Mouse (Mus musculus) central nervous system, embryonic 14 days (tissue): ENCODE measurements around the gene Gm29609. TPM values are rescaled to one million over a fixed set of nuclear protein-coding genes. Genes with fewer than 3 reads are reported as not detected.

ENCODE experiments used
- polyA plus RNA-seq: library from polyadenylated mRNA; depleted of rRNA; stranded (reverse); fragments of >200 nt; gene quantifications from 2 replicates; pipeline ENCODE4 v1.2.3, GENCODE M21; 2012; rRNA removed

The Gm29609 gene
- 3.4 TPM in 2 replicates for polyA plus RNA-seq

DNA sequence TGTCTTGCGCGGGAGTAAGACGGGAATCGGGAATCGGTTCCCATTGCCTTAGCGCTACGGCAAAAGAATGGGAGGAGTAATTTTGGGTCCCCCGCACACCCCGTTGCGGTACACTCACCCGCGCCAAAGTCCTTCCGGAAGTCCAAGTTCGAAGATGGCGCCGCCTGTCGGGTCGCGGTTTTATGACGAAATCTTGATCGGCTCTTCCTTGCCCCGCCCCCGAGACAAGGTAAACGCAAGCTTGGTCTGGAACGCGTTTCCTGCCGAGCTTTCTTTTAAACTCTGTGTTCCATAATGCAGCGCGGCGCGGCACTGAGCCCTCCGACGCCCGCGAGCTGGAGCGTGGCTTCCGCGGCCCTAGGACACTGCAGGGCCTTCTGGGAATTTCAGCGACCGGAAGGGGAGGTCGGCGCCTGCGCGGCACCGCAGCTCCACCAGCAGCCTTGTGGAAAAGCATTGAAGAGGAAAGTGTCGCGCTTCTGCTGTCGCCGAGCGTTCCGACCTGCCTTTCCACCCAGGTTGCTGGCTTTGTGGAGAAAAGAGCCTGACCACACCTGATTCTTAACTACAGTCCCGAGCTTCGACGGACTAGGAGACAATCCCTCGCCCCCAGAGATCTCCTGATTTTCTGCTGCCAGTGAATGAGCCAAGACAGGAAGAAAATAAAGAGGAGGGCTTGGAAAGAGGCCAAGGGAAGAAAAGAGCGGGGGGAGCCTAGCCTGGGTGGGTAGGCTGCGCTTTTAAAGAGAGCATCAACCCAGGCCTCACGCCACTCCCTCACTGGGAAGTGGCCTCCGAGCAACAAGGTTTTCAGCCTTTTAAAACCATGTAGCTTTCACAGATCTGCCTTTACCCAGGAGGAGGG lies at the start of gene Gm29609, which contains the start of gene Gtf3c2:
Gene Gm29609 (minus strand): TSS at position 146 of the 865 bp plus-strand sequence.
Gene Gtf3c2 (minus strand): TSS at position 379 of the 865 bp plus-strand sequence.

DNA sequence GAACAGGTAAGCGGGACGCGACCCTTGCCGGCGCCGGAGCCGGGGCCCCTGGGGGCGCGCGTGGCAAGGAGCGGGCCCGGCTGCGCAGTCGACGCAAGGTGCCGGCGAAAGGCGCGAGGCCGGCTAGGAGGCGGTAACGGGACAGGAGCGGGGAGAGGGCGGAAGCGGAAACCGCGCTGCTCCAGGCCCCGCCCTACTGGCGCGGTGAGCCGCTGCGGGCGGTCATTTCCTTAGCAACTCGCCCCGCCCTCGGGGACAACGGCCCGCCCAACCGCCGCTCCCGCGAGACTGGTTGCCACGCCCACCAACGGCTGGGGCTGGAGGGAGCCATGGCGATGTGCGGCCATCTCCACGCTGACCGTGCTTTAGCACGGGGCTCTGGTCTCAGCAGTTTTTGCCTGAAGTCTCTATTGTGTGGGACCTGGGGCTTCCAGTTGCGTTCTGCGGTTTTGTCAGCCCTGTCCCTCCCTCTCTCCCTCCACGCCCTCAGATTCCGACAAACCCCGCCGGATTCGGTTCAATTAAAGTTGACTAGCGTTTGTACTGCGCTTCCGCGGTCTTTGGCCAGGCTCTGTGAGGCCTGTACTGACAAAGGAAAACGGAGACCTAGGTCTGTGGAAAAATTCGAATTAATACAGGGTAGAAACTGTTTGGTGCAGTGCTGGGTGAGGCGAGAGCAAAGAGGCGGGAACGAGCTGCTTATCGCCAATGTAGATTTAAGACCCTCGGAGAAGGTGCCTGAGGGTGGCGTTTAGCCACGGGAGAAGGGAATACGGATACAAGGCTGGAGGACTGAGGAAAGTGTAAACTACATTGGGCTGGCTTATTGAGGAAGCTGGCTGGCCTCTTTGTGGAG lies 41.0 kb upstream of the Gm29609 start, which contains the start of gene Ppm1g:
Gene Ppm1g (minus strand): TSS at position 240 of the 856 bp plus-strand sequence.

DNA sequence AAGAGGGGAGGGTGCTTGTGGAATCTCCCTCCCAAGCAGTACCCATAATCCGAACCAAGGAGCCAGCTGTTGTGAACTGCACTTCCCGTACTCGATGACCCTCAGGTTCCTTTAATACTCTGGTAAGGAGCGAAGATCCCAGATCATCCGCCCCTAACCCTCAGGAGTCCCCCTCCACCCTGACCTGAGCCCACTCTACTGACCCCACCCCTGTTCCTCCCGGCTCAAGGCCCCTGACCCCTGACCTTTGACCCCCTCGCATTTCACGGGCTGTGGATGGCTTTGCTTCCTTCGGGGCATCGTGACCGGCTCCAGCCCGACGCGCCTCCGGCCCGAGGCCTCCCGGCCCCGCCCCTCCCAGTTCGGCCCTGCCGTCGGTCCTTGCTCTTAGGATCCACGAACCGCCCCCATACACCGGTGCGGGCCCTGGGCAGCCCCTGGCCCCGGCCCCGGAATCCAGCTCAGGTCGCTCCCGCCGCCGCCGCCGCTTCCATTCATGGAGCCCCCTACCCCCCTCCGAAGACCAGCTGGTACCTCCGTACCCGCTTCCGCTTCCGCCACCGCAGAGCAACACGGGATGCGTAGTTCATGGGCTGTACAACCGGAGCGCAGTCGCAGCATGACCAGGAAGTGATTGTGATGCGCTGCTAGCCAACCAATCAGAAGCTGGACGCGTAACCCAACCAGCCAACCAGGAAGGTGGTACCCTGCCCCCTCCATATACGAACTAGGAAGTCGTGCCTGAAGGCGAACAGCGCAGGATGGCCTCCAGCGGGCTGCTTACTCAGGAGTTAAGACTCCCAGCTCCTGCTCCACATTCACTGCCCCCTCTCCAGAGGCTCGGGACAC lies 22.3 kb upstream of the Gm29609 start, which contains the start of gene Zfp513:
Gene Zfp513 (minus strand): TSS at position 562 of the 849 bp plus-strand sequence.

DNA sequence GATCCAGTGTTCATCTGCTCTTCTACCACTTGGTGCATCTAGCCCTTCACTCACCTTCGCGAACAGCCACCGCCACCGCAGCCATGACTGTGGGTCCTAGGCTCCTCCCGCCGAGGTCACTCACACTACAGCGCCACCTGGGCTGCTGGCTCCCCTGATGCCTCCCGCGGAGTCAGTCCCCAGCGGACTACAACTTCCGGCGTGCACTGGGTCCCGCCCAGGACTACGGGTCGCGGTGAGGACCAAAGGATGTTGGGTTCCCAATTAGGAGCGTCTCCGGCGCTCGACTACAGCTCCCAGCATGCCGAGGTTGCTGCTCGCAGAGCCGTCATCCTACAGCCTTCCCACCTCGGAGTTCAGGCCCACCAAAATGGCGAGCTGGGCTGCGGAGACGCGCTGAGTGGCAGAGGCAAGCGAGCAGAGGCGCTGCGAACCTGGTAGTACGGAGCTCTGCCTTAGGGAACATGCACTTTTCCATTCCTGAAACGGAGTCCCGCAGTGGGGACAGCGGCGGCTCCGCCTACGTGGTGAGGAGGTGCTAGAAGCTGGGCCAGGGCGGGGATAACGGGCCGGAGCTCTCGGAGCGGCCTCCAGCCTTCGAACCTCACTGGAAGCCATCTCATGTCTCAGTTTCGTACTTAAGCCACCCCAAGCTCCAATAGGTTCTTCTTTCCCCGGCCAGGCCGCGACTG lies 13.4 kb upstream of the Gm29609 start, which contains the start of the genes Snx17 and Eif2b4:
Gene Snx17 (plus strand): TSS at position 289 of the 692 bp plus-strand sequence.
Gene Eif2b4 (minus strand): TSS at position 492 of the 692 bp plus-strand sequence.

DNA sequence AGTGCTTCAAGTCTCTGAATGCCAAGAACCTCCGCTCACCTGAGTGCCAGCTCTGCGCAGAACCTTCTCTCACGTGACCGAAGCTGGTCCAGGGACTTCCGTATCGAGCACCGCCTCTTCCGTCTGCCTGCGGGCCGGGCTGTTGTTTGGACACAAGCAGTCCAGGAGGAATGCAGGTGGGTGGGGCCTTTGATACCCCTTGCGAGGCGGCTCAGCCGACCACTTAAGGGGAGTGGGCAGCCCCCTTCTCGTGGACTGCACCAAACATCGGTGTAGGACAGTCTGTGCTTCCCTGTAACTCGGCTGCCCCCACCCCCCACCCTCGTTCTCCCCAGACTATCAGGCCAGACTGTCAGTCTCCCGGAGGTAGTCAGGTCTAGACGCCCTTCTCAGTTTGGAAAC lies 25.6 kb downstream of the Gm29609 start, which contains the start of gene Mpv17:
Gene Mpv17 (minus strand): TSS at position 100 of the 402 bp plus-strand sequence.

DNA sequence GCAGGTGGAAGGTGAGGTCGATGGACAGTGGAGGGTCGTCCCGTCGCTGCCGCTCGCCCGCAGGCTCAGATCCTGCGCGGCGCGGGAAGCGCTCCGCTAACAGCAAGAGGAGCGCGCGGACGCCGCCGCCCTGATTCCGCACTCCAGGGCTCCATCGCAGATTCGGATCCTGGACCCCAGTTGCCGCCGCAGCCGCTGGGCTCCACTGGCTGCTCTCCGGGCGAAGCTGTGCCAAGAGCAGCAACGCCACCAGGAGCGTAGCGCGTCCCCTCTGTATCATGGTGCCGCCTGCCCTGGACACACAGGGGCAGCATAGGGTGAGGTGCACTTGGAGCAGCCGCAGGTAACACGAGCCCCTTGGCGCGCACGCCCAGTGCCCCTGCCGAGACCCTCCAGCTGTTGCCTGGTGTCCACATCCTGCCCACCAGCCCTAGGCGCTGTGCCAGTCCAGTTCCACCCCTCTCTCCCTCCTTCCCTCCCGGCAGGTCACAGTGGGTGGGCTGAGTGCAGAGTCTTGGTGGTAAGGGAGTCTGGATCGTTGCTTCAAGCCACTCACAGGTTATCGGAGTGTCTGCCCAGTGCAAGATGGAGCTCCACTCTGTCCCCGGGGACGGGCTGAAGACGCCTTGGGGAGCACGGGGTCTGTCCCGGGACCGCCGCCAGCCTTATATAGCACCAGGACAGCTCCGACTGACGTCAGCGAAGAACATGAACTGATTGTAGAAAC lies 41.3 kb downstream of the Gm29609 start, which contains the start of gene Ucn:
Gene Ucn (minus strand): TSS at position 589 of the 727 bp plus-strand sequence.

DNA sequence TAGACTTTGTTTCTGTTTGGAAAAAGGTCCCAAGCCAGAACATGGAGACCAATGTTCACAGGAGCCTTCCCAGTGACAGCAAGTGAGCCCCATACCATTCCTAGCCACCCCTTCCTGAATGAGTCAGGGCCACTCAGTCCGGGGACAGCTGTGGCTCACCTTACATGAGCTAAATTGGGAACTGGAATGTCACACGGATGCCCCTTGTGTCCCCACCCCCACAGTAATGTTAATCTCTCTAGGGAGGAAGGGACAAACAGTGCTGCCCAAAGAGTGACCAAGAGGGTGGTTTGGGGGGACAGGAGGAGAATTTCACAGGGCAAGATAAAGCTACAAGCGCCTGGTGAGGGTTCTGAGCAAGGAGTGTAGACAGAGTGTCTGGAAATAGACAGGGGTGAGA lies 63.4 kb downstream of the Gm29609 start, which contains the start of gene Trim54:
Gene Trim54 (plus strand): TSS at position 359 of the 400 bp plus-strand sequence.

DNA sequence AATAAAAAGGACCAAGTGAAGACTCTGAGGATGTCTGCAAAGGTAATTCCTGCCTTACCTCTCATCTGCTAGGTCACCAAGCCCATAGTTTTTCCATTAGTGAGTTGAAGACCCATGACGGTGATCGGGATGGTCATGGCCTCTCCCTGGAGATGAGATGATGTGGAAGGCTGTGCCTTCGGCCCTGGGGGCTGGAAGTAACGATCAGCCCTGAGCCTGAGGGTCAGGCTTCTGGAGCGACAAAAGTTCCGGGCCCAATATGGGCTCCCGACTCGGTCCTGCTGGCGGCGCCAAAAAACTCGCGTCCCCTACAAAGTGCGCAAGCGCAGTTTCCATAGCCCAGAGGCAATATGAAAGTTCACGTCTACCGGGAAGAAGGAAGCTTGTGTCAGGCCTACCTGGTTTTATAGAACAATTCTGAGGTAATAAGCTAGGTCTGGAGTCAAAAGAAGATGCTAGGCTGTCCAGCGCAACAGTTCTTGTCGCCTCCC lies 71.7 kb downstream of the Gm29609 start, which contains the start of gene Slc30a3:
Gene Slc30a3 (minus strand): TSS at position 238 of the 491 bp plus-strand sequence.

DNA sequence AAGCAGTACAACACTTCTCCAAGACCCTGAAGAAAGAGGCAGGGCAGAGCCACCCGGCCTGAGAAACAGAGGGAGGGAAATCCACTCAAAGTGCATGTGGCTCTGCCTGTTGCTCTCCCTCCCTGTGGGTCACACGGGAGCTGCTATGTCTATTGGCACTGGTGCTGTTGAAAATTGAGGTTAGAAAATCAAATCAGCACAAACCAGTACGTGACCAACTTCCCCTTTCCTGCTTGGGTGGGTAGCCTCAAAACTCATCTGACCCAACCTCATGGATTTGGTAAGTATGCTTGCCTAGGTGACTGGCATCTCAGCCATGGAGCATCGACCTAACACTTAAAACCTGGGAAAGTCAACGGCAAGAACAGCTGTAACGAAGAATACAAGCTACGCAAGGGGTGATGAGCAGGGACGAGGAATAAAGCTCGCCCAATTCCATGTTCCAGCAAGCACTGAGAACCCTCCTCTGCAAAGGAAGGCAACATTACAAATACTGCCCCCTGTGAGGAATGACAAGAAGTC lies 73.8 kb downstream of the Gm29609 start, which contains the start of gene Dnajc5g:
Gene Dnajc5g (plus strand): TSS at position 472 of the 522 bp plus-strand sequence.

Other genes with a start within 250 kb of the Gm29609 start
- 25.2 and 28.8 TPM in 2 replicates for gene Cgref1, start 234.3 kb downstream of the Gm29609 start, polyA plus RNA-seq
- gene Preb, start 219.6 kb downstream of the Gm29609 start, polyA plus RNA-seq, result 194 and 208 TPM in 2 replicates
- gene Tcf23, start 211.2 kb downstream of the Gm29609 start, polyA plus RNA-seq, result not detected in 2 replicates
- gene Atraid, start 131.6 kb downstream of the Gm29609 start, polyA plus RNA-seq, result 131 and 134 TPM in 2 replicates
- gene Slc5a6, start 131.0 kb downstream of the Gm29609 start, polyA plus RNA-seq, result 31.0 and 36.5 TPM in 2 replicates
- gene Cad, start 125.1 kb downstream of the Gm29609 start, polyA plus RNA-seq, result 29.6 and 31.9 TPM in 2 replicates
- not detected in 2 replicates for gene Dnajc5g, start 73.6 kb downstream of the Gm29609 start, polyA plus RNA-seq
- 18.5 and 25.0 TPM in 2 replicates for gene Slc30a3, start 71.7 kb downstream of the Gm29609 start, polyA plus RNA-seq
- 1.5 TPM in 1 of 2 replicates, not detected in the other for gene Trim54, start 63.2 kb downstream of the Gm29609 start, polyA plus RNA-seq
- not detected in 2 replicates for gene Ucn, start 41.1 kb downstream of the Gm29609 start, polyA plus RNA-seq
- gene Mpv17, start 25.7 kb downstream of the Gm29609 start, polyA plus RNA-seq, result 51.7 and 55.6 TPM in 2 replicates
- 99.8 and 100 TPM in 2 replicates for gene Gtf3c2, start 233 bp upstream of the Gm29609 start, polyA plus RNA-seq
- 91.1 and 98.2 TPM in 2 replicates for gene Snx17, start 13.3 kb upstream of the Gm29609 start, polyA plus RNA-seq
- 62.9 and 68.7 TPM in 2 replicates for gene Eif2b4, start 13.5 kb upstream of the Gm29609 start, polyA plus RNA-seq
- gene Zfp513, start 22.4 kb upstream of the Gm29609 start, polyA plus RNA-seq, result 73.0 and 77.5 TPM in 2 replicates
- gene Ppm1g, start 40.8 kb upstream of the Gm29609 start, polyA plus RNA-seq, result 172 and 190 TPM in 2 replicates
- 138 and 150 TPM in 2 replicates for gene Nrbp1, start 61.0 kb upstream of the Gm29609 start, polyA plus RNA-seq
- 0.11 and 0.16 TPM in 2 replicates for gene Gm9970, start 61.3 kb upstream of the Gm29609 start, polyA plus RNA-seq
- gene Krtcap3, start 71.8 kb upstream of the Gm29609 start, polyA plus RNA-seq, result 5.7 and 9.3 TPM in 2 replicates
- 51.0 and 55.7 TPM in 2 replicates for gene Ift172, start 111.2 kb upstream of the Gm29609 start, polyA plus RNA-seq
- 136 and 156 TPM in 2 replicates for gene Fndc4, start 116.2 kb upstream of the Gm29609 start, polyA plus RNA-seq
- 0.33 and 0.55 TPM in 2 replicates for gene Gckr, start 117.5 kb upstream of the Gm29609 start, polyA plus RNA-seq